Mouse (Mus musculus) forebrain, embryonic 11.5 days (tissue): ENCODE data around the gene Golga4. TPM values are rescaled to one million over a fixed set of nuclear protein-coding genes. Genes with fewer than 3 reads are reported as not detected.

Experiments
- ATAC-seq: fragments of 200-750 bp; cut with Nextera tagmentation; replicated peaks from 2 replicates; pipeline ENCODE4 v1.8.0; 2017; ENCODE audit warnings: moderate TSS enrichment; ENCODE audit not compliant: low FRiP score
- DNase-seq: peaks from one replicate; pipeline ENCODE4 v3.0.0-alpha.2; 2017; ENCODE audit warnings: low spot score
- H3K27ac ChIP-seq: fragments of 300-500 bp; sonication (generic); 2 replicates; pipeline ENCODE4 v1.5.1; 2014; ENCODE audit warnings: low read depth, low read length
- H3K27me3 ChIP-seq: fragments of 300-500 bp; sonication (generic); 2 replicates; pipeline ENCODE4 v1.6.1; 2014; ENCODE audit warnings: mild to moderate bottlenecking, low read length, mixed read lengths; ENCODE audit not compliant: control insufficient read depth, insufficient read depth
- H3K36me3 ChIP-seq: fragments of 300-500 bp; sonication (generic); 2 replicates; pipeline ENCODE4 v1.6.1; 2014; ENCODE audit warnings: mild to moderate bottlenecking, low read length, moderate library complexity, mixed read lengths; ENCODE audit not compliant: control insufficient read depth, insufficient read depth
- H3K4me1 ChIP-seq: fragments of 300-500 bp; sonication (generic); replicated peaks from 2 replicates; pipeline ENCODE4 v1.6.1; 2014; ENCODE audit warnings: low read length, mixed read lengths; ENCODE audit not compliant: control insufficient read depth, insufficient read depth
- H3K4me2 ChIP-seq: fragments of 300-500 bp; sonication (generic); 2 replicates; pipeline ENCODE4 v1.6.1; 2014; ENCODE audit warnings: low read depth, mild to moderate bottlenecking, low read length, moderate library complexity, mixed read lengths; ENCODE audit not compliant: severe bottlenecking
- H3K4me3 ChIP-seq: fragments of 300-500 bp; sonication (generic); 2 replicates; pipeline ENCODE4 v1.5.1; 2014; ENCODE audit warnings: low read depth, low read length
- H3K9ac ChIP-seq: fragments of 300-500 bp; sonication (generic); 2 replicates; pipeline ENCODE4 v1.6.1; 2014; ENCODE audit warnings: low read length
- H3K9me3 ChIP-seq: fragments of 300-500 bp; sonication (generic); 2 replicates; pipeline ENCODE4 v1.6.1; 2016; ENCODE audit warnings: low read length, mixed read lengths; ENCODE audit not compliant: control insufficient read depth
- WGBS: fragments of 180-500 bp; shearing (Covaris S2); extraction: QIAGEN DNeasy Blood & Tissue Kit; methylation state at CpG from one replicate; pipeline ENCODE4 v1.1.7; 2014; 5-methylcytosine and 5-hydroxymethylcytosine counted together
- polyA plus RNA-seq: library from polyadenylated mRNA; unstranded; fragments of >200 nt; fragmentation: Nextera tagmentation; extraction: Ambion mirVana; gene quantifications from 2 replicates; pipeline ENCODE4 v1.2.1, GENCODE M21; 2014

Golga4 gene
- polyA plus RNA-seq, 1 experiment from 2014 or later, result 66.8 TPM

DNA sequence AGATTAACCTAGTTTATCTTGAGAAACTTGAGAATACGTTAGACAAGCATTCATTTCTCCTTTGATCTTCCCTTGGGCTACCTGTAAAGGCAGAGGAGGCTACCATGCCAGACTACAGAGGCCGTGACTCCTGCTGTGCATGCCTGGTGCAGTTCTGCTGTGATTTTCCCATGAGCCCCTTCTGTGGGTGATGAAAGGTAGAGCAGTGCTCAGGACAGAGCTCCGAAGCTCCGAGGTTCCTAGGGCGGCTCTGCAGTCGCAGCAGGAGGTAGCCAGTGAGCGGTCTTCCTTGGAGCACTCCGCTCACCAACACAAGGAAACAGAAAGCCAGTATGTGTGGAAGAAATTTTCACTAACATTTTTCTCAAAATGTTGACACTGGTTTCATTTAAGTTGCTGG is 15.6 kb downstream of the Golga4 start:
- 83% methylated on average over 8 of the region's 8 CpGs for WGBS
- ATAC-seq, result no peak
- H3K4me1 ChIP-seq, result no peaks in the 10 kb centered on the region

DNA sequence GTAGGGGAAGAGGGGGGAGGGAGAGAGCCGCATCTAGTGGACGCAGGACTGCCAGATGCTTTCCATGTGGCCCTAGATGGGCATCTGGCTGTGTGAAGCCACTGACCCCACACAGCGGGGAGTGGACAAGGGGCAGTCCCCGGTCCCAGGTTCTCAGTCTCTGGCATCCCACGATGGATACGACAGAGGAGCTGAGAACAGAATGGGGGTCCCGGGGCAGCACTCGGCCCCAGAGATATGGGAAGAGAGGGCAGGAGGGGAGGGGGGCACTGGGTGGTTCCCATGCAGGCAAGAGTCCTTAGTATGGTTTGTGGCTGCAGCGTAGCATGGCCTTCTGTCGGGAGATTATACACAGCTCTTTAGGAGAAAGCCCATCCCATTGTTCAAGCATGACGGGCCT is 17.7 kb downstream of the Golga4 start:
- H3K27ac ChIP-seq, result no peak overlapping the region
- H3K27me3 ChIP-seq, result no peaks in the 10 kb centered on the region
- ATAC-seq, result no peak
- H3K4me3 ChIP-seq, result no peak overlapping the region
- no peaks in the 10 kb centered on the region for H3K4me1 ChIP-seq
- H3K9me3 ChIP-seq, result no peaks in the 10 kb centered on the region
- 90% methylated on average over 11 of the region's 11 CpGs for WGBS
- no peak for DNase-seq
- H3K9ac ChIP-seq, result no peak overlapping the region
- H3K4me2 ChIP-seq, result no peak overlapping the region
- H3K36me3 ChIP-seq, result peaks cover 3% of the 10 kb centered on the region; the same call in 1 of the 2 replicates

More for the DNA sequence above, 15.6 kb downstream of the Golga4 start:
- H3K27me3 ChIP-seq, result no peaks in the 10 kb centered on the region
- H3K9me3 ChIP-seq, result no peaks in the 10 kb centered on the region
- H3K9ac ChIP-seq, result no peak overlapping the region
- H3K27ac ChIP-seq, result no peak overlapping the region
- no peak overlapping the region for H3K4me3 ChIP-seq
- H3K36me3 ChIP-seq, result no peaks in the 10 kb centered on the region
- H3K4me2 ChIP-seq, result no peak overlapping the region
- no peak for DNase-seq

GRCm38 (mm10) chr9:118527056-118527455 is 21.0 kb downstream of the Golga4 start:
- Histone ChIP-seq H3K27ac (no peak overlapping the region), H3K9me3 (no peaks in the 10 kb centered on the region), H3K27me3 (no peaks in the 10 kb centered on the region), H3K4me2 (no peak overlapping the region), H3K36me3 (peaks cover 3% of the 10 kb centered on the region; the same call in 1 of the 2 replicates), H3K4me1 (no peaks in the 10 kb centered on the region), H3K9ac (no peak overlapping the region), H3K4me3 (no peak overlapping the region)
- ATAC-seq (no peak), DNase-seq (no peak)
- WGBS, result 95% methylated on average over 18 of the region's 18 CpGs

GRCm38 (mm10) chr9:118529783-118530182 is 23.7 kb downstream of the Golga4 start:
- Histone ChIP-seq H3K9ac (no peak overlapping the region), H3K4me2 (no peak overlapping the region), H3K27ac (no peak overlapping the region), H3K9me3 (no peaks in the 10 kb centered on the region), H3K27me3 (no peaks in the 10 kb centered on the region), H3K36me3 (peaks cover 3% of the 10 kb centered on the region; the same call in 1 of the 2 replicates), H3K4me1 (no peaks in the 10 kb centered on the region), H3K4me3 (no peak overlapping the region)
- WGBS, result 88% methylated on average over 3 of the region's 3 CpGs
- DNase-seq, result no peak
- ATAC-seq, result no peak

- 91% methylated on average over 6 of the region's 6 CpGs for WGBS
- no peaks in the 10 kb centered on the region for H3K9me3 ChIP-seq
Observed at GRCm38 (mm10) chr9:118530679-118531078, 24.6 kb downstream of the Golga4 start.

DNA sequence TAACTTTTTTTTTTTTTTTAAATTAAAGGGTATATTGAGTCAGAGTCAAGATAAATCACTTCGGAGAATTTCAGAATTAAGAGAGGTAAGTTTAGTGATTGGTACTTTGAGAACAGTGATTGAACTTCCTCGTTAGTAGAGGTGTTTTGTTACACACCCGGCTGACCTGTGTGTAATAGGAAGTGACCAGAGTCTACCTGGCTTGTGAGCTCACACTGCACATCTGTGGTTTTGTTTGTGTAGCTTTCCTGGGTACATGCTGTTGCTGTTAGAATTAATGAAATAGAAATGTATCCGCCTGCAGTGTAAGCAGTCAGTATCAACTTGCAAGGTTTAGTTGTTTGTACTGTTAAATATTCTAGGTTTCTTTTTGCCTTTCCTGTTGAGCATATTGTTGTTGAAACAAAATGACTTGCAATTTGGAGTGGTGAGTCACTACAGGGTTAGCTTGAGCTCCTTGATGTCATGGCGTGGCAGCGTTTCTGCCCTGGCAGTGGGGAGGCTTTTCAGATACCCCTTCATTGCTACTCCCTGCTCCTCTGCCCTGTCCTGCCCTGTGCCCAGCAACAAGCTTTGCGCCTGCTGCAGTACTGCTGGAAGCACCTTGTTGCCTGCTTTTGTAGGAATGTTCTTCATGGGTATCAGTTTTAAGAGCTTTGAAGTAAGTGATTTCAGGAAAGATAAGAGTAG is 26.6 kb downstream of the Golga4 start:
- no peak overlapping the region for H3K4me2 ChIP-seq
- H3K36me3 ChIP-seq, result peaks cover 8% of the 10 kb centered on the region
- H3K27me3 ChIP-seq, result no peaks in the 10 kb centered on the region
- no peak overlapping the region for H3K9ac ChIP-seq
- no peak overlapping the region for H3K27ac ChIP-seq
- no peak overlapping the region for H3K4me3 ChIP-seq
- ATAC-seq (no peak), DNase-seq (no peak)
- H3K4me1 ChIP-seq, result no peaks in the 10 kb centered on the region
- whole genome bisulfite sequencing, result 92% methylated on average over 7 of the region's 7 CpGs
- H3K9me3 ChIP-seq, result no peaks in the 10 kb centered on the region

More at GRCm38 (mm10) chr9:118530679-118531078, 24.6 kb downstream of the Golga4 start:
- Histone ChIP-seq H3K4me1 (no peaks in the 10 kb centered on the region), H3K4me3 (no peak overlapping the region), H3K36me3 (peaks cover 3% of the 10 kb centered on the region; the same call in 1 of the 2 replicates), H3K27me3 (no peaks in the 10 kb centered on the region), H3K4me2 (no peak overlapping the region), H3K9ac (no peak overlapping the region), H3K27ac (no peak overlapping the region)
- ATAC-seq (no peak), DNase-seq (no peak)

DNA sequence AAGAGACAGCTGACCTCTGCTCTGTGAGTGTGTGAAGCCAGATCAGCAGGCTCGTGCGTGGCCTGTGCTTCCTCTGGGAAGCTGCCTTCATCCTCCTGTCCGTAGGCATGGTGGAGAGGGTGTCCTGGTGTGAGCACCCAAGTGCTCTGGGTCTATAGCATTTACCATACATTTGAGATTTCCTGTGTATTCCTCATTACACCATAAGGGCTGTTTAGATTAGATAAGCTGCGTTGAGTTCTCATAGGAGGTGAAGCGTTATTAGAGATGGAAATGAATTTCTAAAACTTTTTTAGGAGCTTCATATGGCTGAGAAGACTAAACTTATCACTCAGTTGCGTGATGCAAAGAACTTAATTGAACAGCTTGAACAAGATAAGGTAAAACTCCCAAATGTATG is 30.9 kb downstream of the Golga4 start:
- no peaks in the 10 kb centered on the region for H3K27me3 ChIP-seq
- peaks cover 11% of the 10 kb centered on the region for H3K36me3 ChIP-seq
- DNase-seq (no peak), ATAC-seq (no peak)
- no peak overlapping the region for H3K9ac ChIP-seq
- no peak overlapping the region for H3K4me3 ChIP-seq
- no peak overlapping the region for H3K27ac ChIP-seq
- 92% methylated on average over 6 of the region's 6 CpGs for WGBS
- no peak overlapping the region for H3K4me2 ChIP-seq
- H3K4me1 ChIP-seq, result no peaks in the 10 kb centered on the region
- H3K9me3 ChIP-seq, result no peaks in the 10 kb centered on the region

GRCm38 (mm10) chr9:118537463-118538339 is 31.6 kb downstream of the Golga4 start:
- no peak overlapping the region for H3K4me2 ChIP-seq
- no peak overlapping the region for H3K9ac ChIP-seq
- DNase-seq (no peak), ATAC-seq (no peak)
- H3K4me1 ChIP-seq, result no peaks in the 10 kb centered on the region
- H3K36me3 ChIP-seq, result peaks cover 11% of the 10 kb centered on the region
- H3K4me3 ChIP-seq, result no peak overlapping the region
- 88% methylated on average over 9 of the region's 9 CpGs for WGBS
- no peaks in the 10 kb centered on the region for H3K27me3 ChIP-seq
- H3K27ac ChIP-seq, result no peak overlapping the region
- no peaks in the 10 kb centered on the region for H3K9me3 ChIP-seq
